Mouse (Mus musculus) cerebellum, adult 18-20 months (tissue): ENCODE results near the gene Gm8890.
"Not testable (repeated sequence)": the region's sequence is repeated elsewhere in the genome, so short reads cannot be mapped to it uniquely, and the experiment has no call there.

Source experiments
- DNase-seq, 2 experiments: peaks; one replicate each; pipeline ENCODE4 v3.0.0; 2021

The Gm8890 gene

DNA sequence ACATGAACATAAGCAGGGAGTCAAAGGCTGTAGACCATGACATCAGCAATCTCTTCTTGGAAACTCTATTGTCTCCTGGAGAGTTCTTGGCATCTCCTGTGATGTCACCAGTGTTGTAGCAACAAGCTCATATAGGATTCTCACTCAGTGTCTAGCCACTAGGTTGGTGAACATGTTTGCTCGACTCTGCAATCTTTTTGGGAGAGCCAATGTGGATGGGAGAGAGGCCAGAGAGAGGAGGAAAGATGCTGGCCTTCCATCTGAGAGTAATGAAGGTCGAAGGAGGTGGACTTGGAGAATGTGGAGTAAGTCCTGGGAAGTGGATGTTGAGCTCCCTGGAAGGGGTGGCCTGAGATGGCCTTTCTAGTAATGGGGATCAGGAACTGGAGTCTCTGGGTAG lies at the start of gene Gm8890:
Gene Gm8890, plus strand, starts transcription at position 301 of the 400 bp plus-strand sequence.
- not testable (repeated sequence) for DNase-seq

DNA sequence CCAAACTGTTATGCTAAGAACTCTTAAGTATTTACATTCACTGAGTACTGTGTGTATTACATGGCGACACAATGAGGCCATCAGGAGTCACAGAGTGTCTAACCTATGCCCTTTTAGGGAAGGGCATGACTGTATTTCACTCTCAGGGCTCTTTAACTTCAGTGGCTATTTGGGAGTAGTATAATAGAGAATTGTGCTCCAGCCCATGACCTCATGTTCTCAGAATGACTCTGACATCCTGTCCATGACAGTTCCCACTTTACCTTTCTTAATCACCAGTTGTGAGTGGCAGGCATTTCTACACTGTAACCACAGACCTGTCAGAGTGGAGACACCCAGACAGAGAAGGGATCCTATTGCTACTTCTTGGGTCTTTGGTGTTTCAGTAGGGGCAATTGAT lies 388 bp downstream of the Gm8890 start:
- not testable (repeated sequence) for DNase-seq
